Mouse (Mus musculus) lung, postnatal 0 days (tissue): ENCODE measurements at regions not wholly inside any gene's neighbourhood (a gene's known extent, or its start where the extent isn't known, plus 50 kb on each side); places are given as distances from the start of the nearest gene placed in this dataset.

ENCODE experiments used
- CTCF ChIP-seq: IDR thresholded peaks from 2 replicates; pipeline ENCODE4 v1.5.1; 2016; ENCODE audit warnings: antibody characterized with exemption, mild to moderate bottlenecking
- EP300 ChIP-seq: IDR thresholded peaks from 2 replicates; pipeline ENCODE4 v1.6.1; 2016; ENCODE audit warnings: antibody characterized with exemption, mild to moderate bottlenecking, control low read depth

- TF ChIP-seq CTCF = no peak
- no peak for TF ChIP-seq EP300
These were observed 87.1 kb upstream of the Tmem150c start for GRCm38 (mm10) chr5:100246709-100247108.
